Mouse (Mus musculus) C2C12 (cell line): Measurements from ENCODE around the gene Hsp90b1.

Experiments used
- FOSL1 ChIP-seq: IDR thresholded peaks from one replicate; pipeline ENCODE4 v1.8.0; 2011; ENCODE audit warnings: mild to moderate bottlenecking, low read length; ENCODE audit not compliant: poor library complexity, insufficient read depth, severe bottlenecking
- USF1 ChIP-seq: IDR thresholded peaks from one replicate; pipeline ENCODE4 v1.6.1; 2011; ENCODE audit warnings: low read depth, mild to moderate bottlenecking, control low read depth, moderate library complexity

DNA sequence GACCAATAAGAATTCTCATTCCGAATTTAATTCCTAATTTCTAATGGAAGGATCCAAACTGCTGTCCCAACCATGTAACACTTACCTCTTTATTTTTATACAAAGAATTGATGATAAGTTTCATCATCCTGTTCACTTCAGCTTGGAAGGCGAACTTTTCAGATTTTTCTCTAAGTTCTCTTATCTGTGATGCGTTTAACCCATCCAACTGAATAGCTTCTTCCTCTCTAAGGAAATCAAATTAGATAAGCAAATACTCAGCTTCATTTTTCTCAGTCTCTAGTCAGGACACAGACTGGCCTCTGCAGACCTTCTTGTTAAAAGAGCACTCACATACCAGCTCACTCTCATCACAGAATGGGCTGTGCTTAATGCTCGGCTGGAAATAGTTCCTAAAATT is 1.9 kb downstream of the Hsp90b1 start:
- TF ChIP-seq FOSL1 (no peak), USF1 (no peak)
